Mouse (Mus musculus): Measurements from ENCODE around the gene Fgd5. TPM values are rescaled to one million over a fixed set of nuclear protein-coding genes. Genes with fewer than 3 reads are reported as not detected.

Gene Fgd5
- polyA plus RNA-seq, 1 experiment from 2014 or later = 9.1 TPM

GRCm38 (mm10) chr6:92124547-92124946 is 145.9 kb downstream of the Fgd5 start:
- Histone ChIP-seq H3K27me3 (ENCODE audit: control insufficient read depth, insufficient read depth, low read length) (no peaks in the 10 kb centered on the region), H3K36me3 (ENCODE audit: control insufficient read depth, insufficient read depth, low read length) (no peaks in the 10 kb centered on the region), H3K4me1 (ENCODE audit: control insufficient read depth, insufficient read depth, low read length) (no peaks in the 10 kb centered on the region), H3K4me3 (ENCODE audit: low read depth, low read length) (no peak overlapping the region), H3K9me3 (replicated peaks; ENCODE audit: control insufficient read depth, low read length) (no peaks in the 10 kb centered on the region), H3K9ac (ENCODE audit: low read depth, low read length) (no peak overlapping the region), H3K4me2 (no peak overlapping the region), H3K27ac (ENCODE audit: low read depth, low read length) (no peak overlapping the region)
- no peak for ATAC-seq (replicated peaks; ENCODE audit: insufficient number of reproducible peaks, low FRiP score, low TSS enrichment)

Other genes with a start within 250 kb of the Fgd5 start
- 4.5 and 6.2 TPM in 2 replicates for gene Grip2, start 151.6 kb upstream of the Fgd5 start, polyA plus RNA-seq (2014; fragmentation: Nextera tagmentation; extraction: Ambion mirVana)
- 24.2 and 30.2 TPM in 2 replicates for gene Ccdc174, start 100.8 kb upstream of the Fgd5 start, polyA plus RNA-seq (2014; fragmentation: Nextera tagmentation; extraction: Ambion mirVana)
- gene 4930590J08Rik, start 76.1 kb upstream of the Fgd5 start, polyA plus RNA-seq (2014; fragmentation: Nextera tagmentation; extraction: Ambion mirVana) = 0.20 and 0.25 TPM in 2 replicates
- gene Nr2c2, start 112.5 kb downstream of the Fgd5 start, polyA plus RNA-seq (2014; fragmentation: Nextera tagmentation; extraction: Ambion mirVana) = 16.4 and 16.9 TPM in 2 replicates
- gene Mrps25, start 205.2 kb downstream of the Fgd5 start, polyA plus RNA-seq (2014; fragmentation: Nextera tagmentation; extraction: Ambion mirVana) = 79.6 and 84.8 TPM in 2 replicates
- 10.7 and 12.3 TPM in 2 replicates for gene Rbsn, start 236.0 kb downstream of the Fgd5 start, polyA plus RNA-seq (2014; fragmentation: Nextera tagmentation; extraction: Ambion mirVana)

Data from heart, embryonic 11.5 days (tissue).